Mouse (Mus musculus) CH12.LX (cell line): ENCODE results near the gene Ntn1.

Source experiments
- CHD2 ChIP-seq: IDR thresholded peaks from 2 replicates; pipeline ENCODE4 v1.6.1; 2011; ENCODE audit warnings: low read length, improper control_type of control experiment
- CTCF ChIP-seq, 2 experiments: IDR thresholded peaks in 1 of 2; conservative IDR thresholded peaks in 1 of 2; 2 replicates each; pipeline ENCODE4 v1.5.1; 2011 to 2012; ENCODE audit warnings: low read depth in 2 of 2, low read length in 2 of 2, improper control_type of control experiment in 1 of 2, inconsistent platforms in 1 of 2, mild to moderate bottlenecking in 1 of 2, moderate library complexity in 1 of 2
- E2F4 ChIP-seq: IDR thresholded peaks from 2 replicates; pipeline ENCODE4 v1.6.1; 2011; ENCODE audit warnings: low read depth, low read length, improper control_type of control experiment; ENCODE audit not compliant: insufficient replicate concordance
- EP300 ChIP-seq: IDR thresholded peaks from 2 replicates; pipeline ENCODE4 v1.6.1; 2011; ENCODE audit warnings: low read length, improper control_type of control experiment
- HCFC1 ChIP-seq: IDR thresholded peaks from 2 replicates; pipeline ENCODE4 v1.6.1; 2012; ENCODE audit warnings: low read depth, mild to moderate bottlenecking, inconsistent platforms, low read length, improper control_type of control experiment
- MAX ChIP-seq: IDR thresholded peaks from 2 replicates; pipeline ENCODE4 v1.6.1; 2011; ENCODE audit warnings: low read length, improper control_type of control experiment
- MEF2A ChIP-seq: IDR thresholded peaks from 2 replicates; pipeline ENCODE4 v1.6.1; 2014; ENCODE audit warnings: low read depth, mild to moderate bottlenecking, inconsistent platforms, low read length, improper control_type of control experiment, borderline replicate concordance
- NRF1 ChIP-seq: IDR thresholded peaks from 2 replicates; pipeline ENCODE4 v1.6.1; 2014; ENCODE audit warnings: low read depth, mild to moderate bottlenecking, inconsistent platforms, low read length, improper control_type of control experiment, moderate library complexity
- POLR2A ChIP-seq: IDR thresholded peaks from 2 replicates; pipeline ENCODE4 v1.6.1; 2011; ENCODE audit warnings: low read depth, mild to moderate bottlenecking, improper control_type of control experiment, low read length
- POLR2AphosphoS2 ChIP-seq: IDR thresholded peaks from 2 replicates; pipeline ENCODE4 v1.6.1; 2011; ENCODE audit warnings: low read depth, low read length, improper control_type of control experiment
- TBP ChIP-seq: conservative IDR thresholded peaks from 2 replicates; pipeline ENCODE4 v1.6.1; 2011; ENCODE audit warnings: low read depth, low read length, improper control_type of control experiment
- TCF12 ChIP-seq: IDR thresholded peaks from 2 replicates; pipeline ENCODE4 v1.6.1; 2014; ENCODE audit warnings: low read depth, mild to moderate bottlenecking, inconsistent platforms, low read length, improper control_type of control experiment
- ZC3H11A ChIP-seq: IDR thresholded peaks from 2 replicates; pipeline ENCODE4 v1.6.1; 2012; ENCODE audit warnings: low read depth, mild to moderate bottlenecking, inconsistent platforms, low read length, improper control_type of control experiment
- ZMIZ1 ChIP-seq: IDR thresholded peaks from 2 replicates; pipeline ENCODE4 v1.6.1; 2012; ENCODE audit warnings: low read depth, mild to moderate bottlenecking, inconsistent platforms, low read length, improper control_type of control experiment

GRCm38 (mm10) chr11:68404185-68404584 is 3.6 kb upstream of the Ntn1 start:
- TF ChIP-seq NRF1 (peak; percentile 40), POLR2A (no peak), MAX (peak; percentile 62), ZMIZ1 (no peak), CHD2 (no peak), CTCF (conservative IDR thresholded peaks at IDR 0.05 in 1 of 2, IDR thresholded peaks at IDR 0.05 in 1 of 2; ENCODE audit: low read depth in 2 of 2, low read length in 2 of 2) (peak; percentile 77 to 87), MEF2A (no peak), TBP (no peak), TCF12 (0 out of 2 replicates have a peak, but pooled peaks have one; percentile 21), ZC3H11A (peak; percentile 28), HCFC1 (peak; percentile 38), EP300 (no peak), E2F4 (no peak), POLR2AphosphoS2 (no peak)
